Mouse (Mus musculus) mature B cell (primary cell): Measurements from ENCODE around the gene Hnrnpc.
"Not testable (repeated sequence)": the region's sequence is repeated elsewhere in the genome, so short reads cannot be mapped to it uniquely, and the experiment has no call there.

ENCODE experiments used
- in situ Hi-C: fragments of 300-500 bp; cut with MboI; formaldehyde crosslinking; loops from 2 replicates; pipeline ENCODE4 v1.14.3; 2019

Gene Hnrnpc

DNA sequence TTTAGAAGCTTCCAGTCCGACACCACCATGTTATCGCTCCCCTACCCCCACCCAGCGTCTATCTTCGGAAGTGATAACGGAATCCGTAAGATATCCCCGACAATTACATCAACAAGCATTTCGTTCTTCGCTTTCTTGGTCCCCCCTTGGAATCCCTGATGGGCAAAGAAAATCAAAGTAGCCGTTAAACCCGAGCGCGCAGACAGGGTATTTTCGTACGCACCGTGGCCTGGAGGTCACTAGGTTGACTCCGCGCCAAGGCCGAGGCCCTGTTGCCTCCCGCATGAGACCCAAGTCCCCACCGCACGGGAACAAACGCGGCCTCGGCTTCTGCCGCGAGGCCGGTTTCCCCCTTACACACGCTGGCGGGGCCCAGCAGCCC lies 363 bp downstream of the Hnrnpc start:
- in situ Hi-C loops, result no loop called here

DNA sequence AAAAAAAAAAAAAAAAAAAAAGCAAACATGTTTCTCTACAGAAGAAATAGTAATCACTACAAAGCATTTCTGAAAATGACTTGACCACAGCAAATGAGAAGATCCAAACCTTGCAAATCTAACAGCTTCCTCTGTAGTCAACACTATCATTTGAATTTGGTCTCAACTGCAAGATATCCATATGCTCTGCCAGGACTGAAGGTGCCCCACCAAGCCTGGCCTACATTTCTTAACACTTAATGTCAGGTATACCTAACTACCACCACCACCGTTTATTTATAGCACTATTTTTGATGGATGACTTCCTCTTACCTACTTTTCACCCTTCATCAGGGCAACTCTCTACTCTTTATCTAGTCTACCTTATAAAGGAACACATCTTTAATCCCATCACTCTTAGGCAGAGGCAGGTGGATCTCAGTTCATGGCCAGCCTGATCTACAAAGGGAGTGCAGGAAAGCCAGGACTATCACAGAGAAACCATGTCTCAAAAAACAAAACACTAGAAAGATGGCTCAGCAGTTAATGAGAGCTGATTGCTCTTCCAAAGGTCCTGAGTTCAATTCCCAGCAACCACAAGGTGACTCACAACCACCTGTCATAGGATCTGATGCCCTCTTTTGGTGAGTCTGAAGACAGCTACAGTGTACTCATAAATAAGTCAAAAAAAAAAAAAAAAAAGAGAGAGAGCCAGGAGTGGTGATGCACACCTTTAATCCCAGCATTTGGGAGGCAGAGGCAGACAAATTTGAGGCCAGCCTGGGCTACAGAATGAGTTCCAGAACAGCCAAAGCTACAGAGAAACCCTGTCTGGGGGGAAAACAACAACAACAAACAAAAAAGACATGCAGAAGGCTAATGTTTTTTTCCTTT lies 2.3 kb downstream of the Hnrnpc start:
- in situ Hi-C loops, result no loop called here

DNA sequence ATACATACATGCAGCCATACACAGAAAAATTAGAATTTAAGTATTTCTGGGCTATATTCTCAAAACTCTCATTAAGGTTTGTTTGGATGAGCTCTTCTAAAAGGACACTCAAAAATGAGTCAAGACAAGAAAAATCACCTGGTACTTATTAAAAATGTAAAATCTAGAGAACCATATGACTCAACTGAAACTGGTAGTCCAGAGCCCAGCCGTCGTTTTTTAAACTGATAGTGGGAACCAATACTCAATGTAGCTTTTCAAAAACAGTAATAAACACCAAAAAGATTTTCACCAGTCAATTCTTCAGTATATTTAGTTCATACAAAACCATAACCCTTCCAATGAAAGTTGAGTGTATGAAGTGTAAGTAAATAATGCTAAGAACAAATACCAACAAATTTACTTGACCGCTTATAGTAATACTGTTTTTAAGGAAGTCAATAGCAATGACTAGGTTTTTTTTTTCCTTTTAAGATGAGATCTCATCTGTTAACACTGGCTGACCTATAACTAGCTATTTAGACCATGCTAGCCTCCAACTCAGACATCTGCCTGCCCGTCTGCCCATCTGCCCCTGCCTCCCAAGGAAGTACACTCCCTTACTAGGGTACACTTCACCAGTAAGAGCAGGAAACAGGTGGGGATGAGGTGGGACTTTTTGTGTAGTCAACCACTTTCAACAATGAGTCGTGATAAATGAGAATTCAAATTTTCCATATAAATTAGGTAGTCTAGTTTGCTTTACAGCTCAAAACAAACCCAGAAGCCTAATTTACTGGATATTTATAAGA lies 3.5 kb downstream of the Hnrnpc start:
- in situ Hi-C loops, result no loop called here

DNA sequence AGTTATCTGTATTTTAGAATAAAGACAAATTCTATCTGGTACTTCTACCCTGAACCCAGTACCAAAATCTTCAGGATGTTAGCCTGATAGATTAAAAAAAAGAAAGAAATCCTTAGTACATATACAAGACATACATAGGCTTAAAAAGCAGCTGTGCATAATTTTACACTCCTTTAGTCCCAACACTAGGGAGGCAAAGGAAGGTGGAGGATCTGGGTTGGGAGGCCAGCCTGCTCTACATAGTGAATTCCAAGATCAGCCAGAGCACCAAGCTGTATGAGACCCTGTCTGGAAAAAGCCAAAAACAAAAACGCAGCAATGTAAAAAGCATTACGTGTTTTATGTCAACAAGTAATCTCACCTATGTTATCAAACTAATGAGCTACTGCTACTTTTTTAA lies 4.3 kb downstream of the Hnrnpc start:
- in situ Hi-C loops, result no loop called here

DNA sequence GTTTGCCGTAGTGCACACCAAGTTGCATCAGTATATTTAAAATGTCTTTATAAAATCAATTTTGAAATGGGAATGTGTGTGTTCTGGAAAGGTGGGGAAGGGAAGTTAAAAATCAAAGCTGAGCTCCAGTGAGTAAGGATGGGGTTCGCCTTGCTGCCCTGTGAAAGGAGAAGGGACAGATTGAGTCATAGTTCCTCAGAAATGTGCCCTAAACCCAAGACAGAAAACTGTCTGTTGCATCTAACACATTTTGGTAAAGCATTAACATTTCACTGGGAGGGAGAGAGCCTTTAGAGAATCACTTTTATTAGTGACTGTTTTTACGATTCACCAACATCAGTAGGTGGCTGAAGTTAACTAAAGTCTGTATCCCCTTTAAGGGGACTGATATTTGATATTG lies 5.4 kb downstream of the Hnrnpc start:
- in situ Hi-C loops, result not testable (repeated sequence)

DNA sequence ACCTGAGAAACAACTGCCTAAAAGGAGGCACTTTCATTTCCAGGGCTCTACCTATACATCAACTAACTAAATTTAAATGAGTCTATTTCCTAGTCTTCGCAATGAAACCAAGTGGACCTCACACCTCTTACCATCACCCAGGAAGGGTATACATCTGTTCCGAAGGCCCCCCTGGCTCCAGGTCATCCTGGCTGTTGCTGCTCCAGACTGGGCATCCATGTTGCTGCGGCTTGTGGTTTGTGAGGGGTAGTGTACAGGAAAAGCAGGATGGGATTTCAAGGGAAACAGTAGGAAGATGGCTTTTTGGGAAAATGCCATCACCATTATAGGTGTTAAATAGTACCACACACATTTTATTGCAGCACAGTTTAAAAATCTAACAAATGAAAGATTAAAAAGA lies 6.6 kb downstream of the Hnrnpc start:
- in situ Hi-C loops, result not testable (repeated sequence)

DNA sequence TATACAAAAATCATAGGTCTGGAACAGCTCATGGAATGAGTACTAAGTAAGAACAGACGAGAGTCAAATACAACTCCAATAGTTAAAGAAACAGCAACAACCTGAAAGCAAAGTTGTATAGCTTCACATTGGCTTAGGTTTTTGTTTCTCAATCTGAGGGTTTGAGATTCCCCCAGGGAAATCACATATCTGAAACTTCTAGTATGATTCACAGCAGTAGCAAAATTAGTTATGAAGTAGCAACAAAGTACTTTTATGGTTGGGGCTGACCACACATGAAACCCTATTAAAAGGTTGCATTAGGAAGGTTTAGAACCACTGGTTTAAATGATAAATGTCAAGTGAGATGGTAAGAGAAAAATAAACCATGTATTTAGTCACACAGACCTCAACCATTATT lies 9.3 kb downstream of the Hnrnpc start:
- in situ Hi-C loops, result no loop called here

DNA sequence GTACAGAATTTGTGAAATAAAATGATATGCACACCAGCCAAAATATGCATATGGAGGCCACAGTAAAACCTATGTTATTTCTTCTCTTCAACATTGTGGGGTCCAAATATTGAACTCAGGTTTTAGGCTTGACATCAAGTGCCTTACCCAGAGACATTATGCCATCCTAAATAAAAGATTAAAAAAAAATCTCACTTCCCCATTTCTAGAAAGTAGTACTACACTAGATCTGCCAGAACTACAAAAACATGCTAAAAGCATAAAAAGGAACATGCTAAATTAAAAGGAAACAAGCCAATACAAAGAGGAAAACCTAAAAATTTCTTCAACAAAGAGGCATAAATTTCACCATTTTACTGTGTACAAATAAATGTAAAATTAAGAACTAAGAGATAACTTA lies 20.7 kb downstream of the Hnrnpc start:
- in situ Hi-C loops, result no loop called here

DNA sequence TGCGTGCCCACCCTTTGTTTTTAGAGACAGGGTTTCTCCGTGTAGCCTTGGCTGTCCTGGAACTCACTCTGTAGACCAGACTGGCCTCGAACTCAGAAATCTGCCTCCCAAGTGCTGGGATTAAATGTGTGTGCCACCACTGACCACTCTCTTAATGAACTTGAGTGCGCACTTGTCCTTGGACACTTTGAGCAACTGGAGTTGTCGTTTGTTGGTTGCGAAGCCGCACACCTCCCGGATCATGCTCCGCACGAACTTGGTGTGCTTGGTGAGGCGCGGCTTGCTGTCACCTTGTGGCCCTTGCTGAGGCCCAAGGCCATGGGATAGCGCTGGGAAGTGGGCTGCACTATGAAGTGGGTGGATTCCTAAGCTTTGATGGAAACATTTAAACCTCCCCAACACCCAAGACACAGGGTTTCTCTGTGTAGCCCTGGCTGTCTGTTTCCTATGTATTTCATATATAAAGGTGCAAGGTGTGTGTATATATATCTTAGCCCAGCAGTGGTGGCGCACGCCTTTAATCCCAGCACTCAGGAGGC lies 32.2 kb downstream of the Hnrnpc start:
- in situ Hi-C loops, result no loop called here

DNA sequence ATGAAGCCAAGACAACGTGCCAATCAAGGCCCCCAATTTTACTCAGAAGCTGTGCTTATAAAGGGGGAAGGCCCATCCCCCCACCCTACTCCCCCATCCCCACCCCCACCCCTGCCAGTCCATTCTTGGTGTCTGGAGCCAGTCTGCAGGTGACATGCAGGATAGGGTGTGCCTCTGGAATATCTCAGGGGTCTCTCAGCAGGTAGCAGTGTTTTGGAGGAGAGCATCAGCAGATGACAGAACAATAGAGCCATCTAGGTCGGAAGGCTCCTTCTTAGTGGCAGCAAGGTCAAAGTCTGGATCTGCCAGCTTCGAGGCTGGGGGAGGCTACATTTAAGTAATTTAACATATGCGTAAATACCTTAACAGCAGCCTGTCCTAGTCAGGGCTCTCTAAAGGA lies 37.7 kb downstream of the Hnrnpc start:
- in situ Hi-C loops, result no loop called here

DNA sequence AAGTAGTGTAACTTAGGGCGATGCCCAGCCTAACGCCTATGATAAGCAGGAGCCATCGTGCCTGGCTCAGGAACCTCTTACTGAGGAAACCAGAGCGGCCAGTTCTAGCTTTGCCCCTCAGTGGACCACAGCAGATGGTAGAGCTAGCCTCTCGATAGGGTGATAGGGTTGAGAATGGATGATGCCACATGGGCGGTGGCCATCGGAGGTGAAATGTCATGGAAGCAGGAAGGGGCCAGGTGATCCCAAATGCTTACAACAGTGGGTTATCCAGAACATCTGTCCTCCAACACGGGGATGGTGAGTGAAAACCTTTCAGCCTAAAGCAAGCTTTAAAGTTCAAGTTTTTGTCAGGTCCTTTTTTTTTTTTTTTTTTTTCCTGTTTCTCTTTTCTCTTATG lies 42.0 kb downstream of the Hnrnpc start:
- in situ Hi-C loops, result no loop called here

DNA sequence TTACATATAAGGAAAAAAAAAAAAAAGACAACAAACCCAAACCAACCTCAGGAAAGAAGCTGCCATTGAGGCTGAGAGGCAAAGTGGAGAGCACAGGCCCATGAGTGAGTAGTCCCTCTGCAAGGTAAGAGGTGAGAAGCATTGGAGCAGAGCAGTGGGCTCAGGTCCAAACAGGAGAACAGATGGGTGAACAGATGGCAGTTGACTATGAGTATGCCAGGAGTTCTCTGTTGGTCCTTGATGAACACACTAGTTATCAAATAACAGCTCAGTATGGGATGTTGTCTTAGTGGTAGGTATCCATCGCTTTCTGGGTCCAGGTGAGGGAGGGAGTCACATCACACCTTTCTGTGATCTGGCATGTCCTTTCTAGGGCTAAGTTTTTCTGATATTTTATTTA lies 43.0 kb downstream of the Hnrnpc start:
- in situ Hi-C loops, result no loop called here

DNA sequence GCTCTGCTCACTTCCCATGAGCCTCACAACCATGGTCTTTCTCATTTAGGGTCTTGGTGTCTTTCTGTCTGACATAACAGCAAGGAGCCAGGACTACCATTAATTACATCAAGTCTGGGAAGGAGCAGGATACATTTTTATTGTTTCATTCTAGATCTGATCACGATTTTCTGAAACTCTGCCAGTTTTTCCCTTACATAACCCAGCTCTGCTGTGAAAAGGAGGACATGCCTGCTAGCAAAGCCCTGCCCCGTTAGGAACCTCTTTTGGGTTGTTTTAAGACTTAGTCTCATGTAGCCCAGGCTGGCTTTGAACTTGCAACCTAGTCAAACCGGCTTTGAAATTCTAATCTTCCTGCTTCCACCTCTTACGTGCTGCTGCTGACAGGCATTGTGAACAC lies 43.8 kb downstream of the Hnrnpc start:
- in situ Hi-C loops, result no loop called here

DNA sequence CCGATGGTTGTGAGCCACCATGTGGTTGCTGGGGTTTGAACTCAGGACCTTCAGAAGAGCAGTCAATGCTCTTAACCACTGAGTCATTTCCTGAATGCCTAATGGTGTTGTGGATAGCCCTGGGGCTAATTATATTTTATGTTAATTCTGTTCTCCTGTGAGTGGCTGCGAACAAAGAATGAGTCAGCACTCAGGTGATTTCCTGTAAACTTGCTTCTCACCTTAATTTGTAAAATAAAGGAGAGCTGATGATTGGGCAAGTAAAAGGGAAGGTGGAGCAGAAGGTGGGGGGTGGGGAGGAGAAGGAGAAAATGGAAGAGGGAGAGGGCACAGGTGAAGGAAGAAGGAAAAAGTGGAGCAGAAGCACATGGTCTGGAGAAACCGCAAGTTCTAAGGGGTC lies 51.1 kb downstream of the Hnrnpc start:
- in situ Hi-C loops, result not testable (repeated sequence)

DNA sequence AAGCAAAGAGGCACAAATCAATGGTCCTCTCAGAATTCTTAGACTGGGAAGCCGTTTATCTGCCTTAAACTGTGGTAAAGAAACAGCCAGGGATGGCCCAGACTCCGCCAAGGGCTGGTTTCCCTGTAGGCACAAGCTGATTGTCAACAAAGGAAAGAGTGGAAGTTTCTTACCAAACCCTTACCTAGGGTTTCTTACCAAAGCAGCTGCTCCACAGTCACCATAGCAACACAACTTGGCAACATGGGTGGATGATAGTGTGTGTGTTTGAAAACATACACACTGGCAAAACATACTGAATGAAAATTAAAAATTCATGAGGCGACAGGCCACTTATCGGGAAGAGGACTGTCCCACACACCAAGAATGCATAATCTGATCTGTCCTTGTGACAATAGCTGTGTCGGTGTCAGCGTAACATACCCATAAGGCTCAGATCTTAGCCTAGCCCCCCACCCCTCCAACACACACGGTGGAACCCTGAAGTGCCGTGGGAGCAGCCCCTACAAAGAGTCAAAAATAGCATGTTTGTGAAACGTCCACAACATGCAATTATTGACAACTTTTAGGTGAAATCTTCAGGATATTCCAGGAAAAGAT lies 57.8 kb downstream of the Hnrnpc start:
- in situ Hi-C loops, result no loop called here

DNA sequence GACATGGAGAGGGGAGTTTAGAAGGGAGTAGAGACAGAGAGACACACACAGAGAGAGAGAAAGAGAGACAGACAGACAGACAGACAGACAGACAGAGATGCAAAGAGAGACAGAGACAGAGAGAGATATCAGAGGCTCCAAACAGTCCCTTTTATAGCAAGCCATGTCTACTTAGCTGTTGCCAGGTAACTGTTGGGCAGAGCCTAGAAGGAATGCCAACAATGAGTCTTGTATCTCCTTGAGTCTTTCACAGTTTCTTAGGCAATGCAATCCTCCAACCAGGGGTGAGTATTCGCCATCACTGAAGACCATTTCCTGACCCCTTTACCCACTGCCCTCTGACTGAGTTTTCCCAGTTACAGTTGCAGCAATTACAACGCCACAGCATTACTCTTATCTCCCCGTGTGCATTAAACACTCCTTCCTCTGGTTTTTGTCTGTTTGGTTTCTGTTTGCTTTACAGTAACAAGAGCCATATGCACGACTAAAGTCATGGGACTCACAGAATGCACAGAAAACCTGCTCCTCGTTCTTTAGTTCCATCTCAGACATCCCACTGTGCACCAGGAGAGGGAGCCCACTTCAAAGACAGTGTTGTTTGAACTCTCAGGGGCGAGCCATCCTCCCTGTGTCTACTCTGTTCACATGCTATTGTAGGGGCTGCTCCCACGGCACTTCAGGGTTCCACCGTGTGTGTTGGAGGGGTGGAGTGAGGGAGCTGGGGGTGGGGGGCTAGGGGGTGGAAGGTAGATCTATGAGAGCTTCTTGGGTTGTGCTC lies 58.7 kb downstream of the Hnrnpc start:
- in situ Hi-C loops, result no loop called here

DNA sequence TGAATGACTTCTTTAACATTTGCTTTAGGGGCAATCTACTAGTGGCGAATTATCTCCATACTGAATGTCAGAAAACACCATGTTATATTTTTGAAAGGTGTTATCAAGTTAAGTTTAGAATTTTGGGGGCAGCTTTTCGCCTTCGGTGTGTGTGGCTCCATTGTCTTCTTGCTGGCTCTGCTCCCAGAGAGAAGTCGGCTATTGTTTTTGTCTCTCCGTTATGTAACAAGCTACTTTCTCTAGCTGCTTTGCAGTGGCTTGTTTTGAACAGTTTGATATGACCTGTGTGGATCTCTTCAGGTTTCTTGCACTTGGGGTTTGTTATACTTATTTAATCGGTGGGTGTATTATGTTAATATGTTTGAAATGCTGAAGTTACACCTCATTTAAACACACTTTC lies 60.4 kb downstream of the Hnrnpc start:
- in situ Hi-C loops, result no loop called here

DNA sequence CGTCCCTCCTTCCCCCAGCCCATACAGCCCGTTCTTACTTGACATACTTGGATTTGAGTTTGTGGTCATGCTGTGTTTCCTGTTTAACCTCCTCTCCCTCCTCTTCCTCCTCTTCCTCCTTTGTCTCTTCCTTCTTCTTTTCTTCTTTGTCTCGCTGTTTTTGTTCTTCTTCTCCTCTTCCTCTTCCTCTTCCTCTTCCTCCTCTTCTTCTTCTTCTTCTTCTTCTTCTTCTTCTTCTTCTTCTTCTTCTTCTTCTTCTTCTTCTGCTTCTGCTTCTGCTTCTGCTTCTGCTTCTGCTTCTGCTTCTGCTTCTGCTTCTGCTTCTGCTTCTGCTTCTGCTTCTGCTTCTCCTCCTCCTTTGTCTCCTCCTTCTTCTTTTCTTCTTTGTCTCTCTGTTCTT lies 61.5 kb downstream of the Hnrnpc start, which contains the start of gene Olfr221:
Gene Olfr221, minus strand, starts transcription at position 101 of the 400 bp plus-strand sequence.
- in situ Hi-C loops, result not testable (repeated sequence)

DNA sequence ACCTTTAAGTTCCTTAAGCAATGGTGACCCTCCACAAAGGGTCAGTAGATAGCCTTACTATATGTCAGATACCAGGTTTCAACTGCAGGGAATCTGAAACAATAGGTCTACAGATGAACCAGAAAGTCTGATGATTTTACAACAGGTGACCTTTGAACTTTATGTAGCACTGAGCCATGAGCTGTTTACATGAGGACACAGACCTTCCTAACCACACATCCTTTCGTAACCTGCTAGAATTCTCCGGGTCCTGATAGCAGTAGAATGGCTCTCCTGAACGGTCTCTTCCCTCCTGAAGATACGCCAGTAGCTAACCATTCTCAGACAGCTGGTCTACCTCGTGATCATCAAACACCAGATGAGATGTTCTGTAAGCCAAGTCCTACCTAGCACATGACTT lies 64.5 kb downstream of the Hnrnpc start:
- in situ Hi-C loops, result no loop called here

DNA sequence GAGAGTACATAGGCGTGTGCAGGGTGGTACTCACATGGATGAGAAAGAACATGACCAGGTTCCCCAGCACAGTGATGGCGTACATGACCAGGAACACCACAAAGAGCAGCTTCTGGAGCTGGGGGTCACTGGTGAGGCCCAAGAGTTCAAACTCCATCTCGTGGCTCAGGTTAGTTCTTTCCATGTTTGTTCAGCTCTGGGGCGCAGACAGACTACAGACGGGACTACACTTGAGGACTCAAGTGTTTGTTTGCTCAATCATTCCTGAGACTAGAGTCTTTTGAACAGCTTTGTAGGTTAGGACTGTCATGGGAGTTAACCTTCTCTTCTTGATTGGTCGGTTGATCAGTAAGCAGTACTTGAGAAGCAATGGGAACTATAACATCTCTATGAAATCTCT lies 67.9 kb downstream of the Hnrnpc start:
- in situ Hi-C loops, result no loop called here

DNA sequence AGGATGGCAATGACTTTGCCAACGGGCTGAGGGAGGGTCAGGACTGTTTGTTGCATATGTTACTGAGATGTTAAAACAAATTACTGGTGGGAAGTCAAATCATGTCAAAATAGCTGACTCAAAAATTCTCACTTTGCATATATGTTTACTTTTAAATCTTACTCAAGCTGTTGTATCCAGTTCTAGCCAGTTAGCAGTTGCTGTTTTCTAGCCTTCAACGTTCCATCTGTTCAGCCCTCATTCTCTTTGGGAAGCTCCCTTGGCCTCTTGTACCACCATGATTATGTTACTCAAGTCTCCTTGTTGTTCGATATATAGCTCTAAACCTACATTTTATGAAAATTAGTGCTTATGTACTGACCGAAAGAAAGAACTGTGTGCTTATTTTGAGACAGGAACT lies 77.5 kb downstream of the Hnrnpc start:
- in situ Hi-C loops, result no loop called here

DNA sequence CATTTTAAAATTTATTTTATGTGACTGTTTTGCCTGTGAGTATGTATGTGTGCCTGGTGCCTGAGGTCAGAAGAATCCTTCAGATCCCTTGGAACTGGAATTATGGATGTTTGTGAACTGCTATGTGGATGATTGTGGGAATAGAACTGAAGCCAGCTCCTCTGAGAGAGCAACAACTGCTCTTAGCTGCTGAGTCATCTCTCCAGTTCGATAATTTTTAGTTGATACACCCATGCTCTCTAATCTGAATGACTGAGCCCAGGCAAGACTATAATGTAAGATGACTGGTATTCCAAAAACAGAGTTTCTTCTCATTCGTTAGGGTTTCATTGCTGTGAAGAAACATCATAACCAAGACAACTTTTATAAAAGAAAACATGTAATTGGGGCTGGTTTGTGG lies 79.7 kb downstream of the Hnrnpc start:
- in situ Hi-C loops, result loop anchor here (5.0 kb wide), 1 partner anchor 127 kb away; no protein-coding TSS in a partner anchor
